Mouse (Mus musculus) heart, embryonic 15.5 days (tissue): ENCODE measurements around the gene Kmt5c. TPM values are rescaled to one million over a fixed set of nuclear protein-coding genes. Genes with fewer than 3 reads are reported as not detected.
A peak's percentile ranks its signal among the peaks of the same experiment; 100 is the strongest.

ENCODE experiments used
- ATAC-seq: fragments of 200-750 bp; cut with Nextera tagmentation; replicated peaks from 2 replicates; pipeline ENCODE4 v1.8.0; 2017; ENCODE audit warnings: low read depth, moderate TSS enrichment; ENCODE audit not compliant: insufficient number of reproducible peaks, insufficient read depth, low FRiP score
- H3K27ac ChIP-seq: fragments of 300-500 bp; sonication (generic); 2 replicates; pipeline ENCODE4 v1.5.1; 2015; ENCODE audit warnings: mild to moderate bottlenecking, inconsistent platforms
- H3K27me3 ChIP-seq: fragments of 300-500 bp; sonication (generic); 2 replicates; pipeline ENCODE4 v1.6.1; 2015; ENCODE audit warnings: inconsistent platforms
- H3K36me3 ChIP-seq: fragments of 300-500 bp; sonication (generic); 2 replicates; pipeline ENCODE4 v1.6.1; 2015; ENCODE audit warnings: mild to moderate bottlenecking, inconsistent platforms
- H3K4me1 ChIP-seq: fragments of 300-500 bp; sonication (generic); replicated peaks from 2 replicates; pipeline ENCODE4 v1.6.1; 2015; ENCODE audit warnings: inconsistent platforms
- H3K4me2 ChIP-seq: fragments of 300-500 bp; sonication (generic); 2 replicates; pipeline ENCODE4 v1.6.1; 2015; ENCODE audit warnings: inconsistent platforms, mild to moderate bottlenecking, moderate library complexity
- H3K4me3 ChIP-seq: fragments of 300-500 bp; sonication (generic); 2 replicates; pipeline ENCODE4 v1.5.1; 2015; ENCODE audit warnings: mild to moderate bottlenecking, inconsistent platforms
- H3K9ac ChIP-seq: fragments of 300-500 bp; sonication (generic); 2 replicates; pipeline ENCODE4 v1.6.1; 2015; ENCODE audit warnings: mild to moderate bottlenecking, inconsistent platforms
- H3K9me3 ChIP-seq: fragments of 300-500 bp; sonication (generic); replicated peaks from 2 replicates; pipeline ENCODE4 v1.6.1; 2016; ENCODE audit warnings: inconsistent platforms
- WGBS: fragments of 180-500 bp; shearing (Covaris S2); methylation state at CpG from one replicate; pipeline ENCODE4 v1.1.7; 2015; ENCODE audit warnings: mixed read lengths; 5-methylcytosine and 5-hydroxymethylcytosine counted together
- polyA plus RNA-seq: library from polyadenylated mRNA; unstranded; fragments of >200 nt; fragmentation: Nextera tagmentation; extraction: Ambion mirVana; gene quantifications from 2 replicates; pipeline ENCODE4 v1.2.1, GENCODE M21; 2015

The Kmt5c gene
- 47.8 and 59.4 TPM in 2 replicates for polyA plus RNA-seq

DNA sequence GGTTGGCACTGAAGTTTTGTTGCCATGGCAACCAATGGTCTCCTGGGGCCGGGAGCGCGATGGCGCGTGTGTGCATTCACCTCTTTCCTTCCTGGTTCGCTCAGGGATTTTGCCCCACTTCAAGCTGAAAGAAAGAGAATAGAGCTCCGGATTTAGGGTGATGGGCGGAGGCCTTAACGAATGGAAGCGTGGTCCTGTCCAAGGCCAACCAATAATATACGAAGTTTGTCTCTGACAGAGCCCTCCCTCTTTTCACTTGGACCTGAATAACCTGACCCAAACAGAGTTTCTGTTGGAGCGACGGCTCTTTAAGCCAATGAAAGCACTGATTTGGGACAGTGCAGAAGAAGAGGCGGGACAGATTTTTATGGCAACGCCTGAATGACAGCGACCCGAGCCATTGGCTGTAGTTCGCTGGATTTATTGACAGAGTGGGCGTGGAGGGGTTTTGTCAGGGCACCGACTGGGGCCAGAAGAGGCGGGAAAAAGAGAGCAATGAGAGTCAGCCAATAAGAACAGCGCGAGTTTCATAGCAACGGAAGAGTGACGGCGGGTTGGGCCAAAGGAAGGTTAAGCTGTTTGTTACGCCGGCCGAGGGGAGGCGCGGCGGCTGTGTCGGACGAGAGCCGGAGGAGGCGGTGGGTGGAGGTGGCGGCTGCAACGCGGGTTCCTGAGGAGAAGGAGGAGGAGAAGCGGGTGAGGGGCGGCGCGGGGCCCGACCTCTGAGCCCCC is at the start of gene Kmt5c:
Gene Kmt5c (plus strand): TSS at position 572 of the 732 bp plus-strand sequence.
- Histone ChIP-seq H3K4me3 (peak within 1 kb of the TSS; percentile 68), H3K36me3 (peaks cover 6% of the 10 kb centered on the region; the same call in 1 of the 2 replicates), H3K9me3 (no peaks in the 10 kb centered on the region), H3K4me2 (peak within 1 kb of the TSS; percentile 80), H3K9ac (peak within 1 kb of the TSS; percentile 76), H3K27me3 (no peaks in the 10 kb centered on the region), H3K4me1 (peaks cover 28% of the 10 kb centered on the region), H3K27ac (peak within 1 kb of the TSS; percentile 89)
- ATAC-seq: peak; percentile 95
- under 1% methylated on average over 40 of the region's 44 CpGs for WGBS

DNA sequence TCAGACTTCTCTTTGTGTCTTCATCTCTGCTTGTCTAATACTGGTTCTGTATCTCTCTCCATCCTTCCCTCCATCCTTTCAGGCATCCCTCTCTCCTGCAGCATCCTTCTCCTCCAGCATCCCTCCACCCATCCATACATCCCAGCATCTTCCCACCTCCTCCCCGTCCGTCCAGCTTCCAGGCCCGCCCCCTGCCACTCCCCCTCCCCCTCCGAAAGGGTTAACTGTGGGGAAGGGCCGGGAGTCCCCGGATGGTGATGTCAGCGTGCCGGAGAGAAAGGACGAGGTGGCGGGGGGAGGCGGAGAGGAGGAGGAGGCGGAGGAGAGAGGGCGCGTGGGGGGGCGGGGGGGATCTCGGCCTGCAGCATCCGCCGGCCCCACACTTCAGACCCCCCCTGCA is 49.5 kb upstream of the Kmt5c start, which contains the start of gene Brsk1:
Gene Brsk1 (plus strand): TSS at position 218 of the 400 bp plus-strand sequence.
- H3K36me3 ChIP-seq: peaks cover 4% of the 10 kb centered on the region; the same call in 1 of the 2 replicates

DNA sequence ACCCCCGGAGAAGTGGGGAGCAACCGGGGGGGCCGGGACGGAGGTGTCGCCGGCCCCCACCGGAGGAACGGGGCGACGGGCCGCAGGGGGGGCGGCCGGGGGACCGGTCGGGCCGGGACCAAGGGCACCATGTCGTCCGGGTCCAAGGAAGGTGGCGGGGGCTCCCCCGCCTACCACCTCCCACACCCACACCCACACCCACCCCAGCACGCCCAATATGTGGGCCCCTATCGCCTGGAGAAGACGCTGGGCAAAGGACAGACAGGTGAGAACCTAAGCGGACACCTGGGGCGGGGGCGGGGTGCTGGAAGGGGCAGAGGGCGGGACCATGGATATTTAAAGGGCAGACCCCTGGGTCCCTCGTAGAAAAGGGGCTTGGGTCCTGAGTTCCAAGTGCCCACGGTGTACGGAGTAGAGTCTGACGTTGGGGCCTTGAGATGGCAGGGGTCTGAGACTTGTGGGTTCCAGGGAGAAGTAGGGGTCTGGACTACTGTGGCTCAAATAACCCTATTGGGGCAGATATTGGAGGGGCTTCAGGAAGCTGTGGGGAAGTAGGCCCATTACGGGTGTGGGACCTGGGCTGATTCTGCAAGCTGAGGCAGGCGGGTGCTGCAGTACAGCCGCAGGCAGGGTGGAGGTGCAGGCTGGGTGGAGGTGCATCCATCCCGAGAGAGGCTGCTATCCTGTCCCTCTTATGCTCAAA is 48.8 kb upstream of the Kmt5c start:
- peak; percentile 21; the same call in 1 of the 2 replicates for ATAC-seq
- Histone ChIP-seq H3K27me3 (no peaks in the 10 kb centered on the region), H3K4me1 (peaks cover 15% of the 10 kb centered on the region), H3K4me3 (peak overlapping the region; percentile 68), H3K27ac (peak overlapping the region; percentile 73), H3K9ac (peak overlapping the region; percentile 84), H3K4me2 (peak overlapping the region; percentile 87), H3K9me3 (no peaks in the 10 kb centered on the region), H3K36me3 (peaks cover 4% of the 10 kb centered on the region; the same call in 1 of the 2 replicates)
- WGBS: 8% methylated on average over 24 of the region's 35 CpGs

More for the DNA sequence above, 49.5 kb upstream of the Kmt5c start, which contains the start of gene Brsk1:
- Histone ChIP-seq H3K9me3 (no peaks in the 10 kb centered on the region), H3K4me1 (peaks cover 15% of the 10 kb centered on the region), H3K4me2 (peak within 1 kb of the TSS; percentile 87), H3K27me3 (no peaks in the 10 kb centered on the region), H3K4me3 (peak within 1 kb of the TSS; percentile 68), H3K27ac (peak within 1 kb of the TSS; percentile 73), H3K9ac (peak within 1 kb of the TSS; percentile 84)
- WGBS: 2% methylated on average over 5 of the region's 18 CpGs
- peak; percentile 63 for ATAC-seq

GRCm38 (mm10) chr7:4693004-4693403 is 46.9 kb upstream of the Kmt5c start:
- no peak for ATAC-seq
- no peak overlapping the region for H3K27ac ChIP-seq
- 68% methylated on average over 6 of the region's 6 CpGs for WGBS

GRCm38 (mm10) chr7:4702334-4702733 is 37.6 kb upstream of the Kmt5c start:
- Histone ChIP-seq H3K4me2 (no peak overlapping the region), H3K36me3 (peaks cover 26% of the 10 kb centered on the region; the same call in 1 of the 2 replicates), H3K27ac (no peak overlapping the region), H3K9ac (no peak overlapping the region), H3K4me1 (no peaks in the 10 kb centered on the region), H3K4me3 (no peak overlapping the region), H3K27me3 (no peaks in the 10 kb centered on the region), H3K9me3 (no peaks in the 10 kb centered on the region)
- WGBS: 69% methylated on average over 8 of the region's 8 CpGs
- ATAC-seq: no peak

More at GRCm38 (mm10) chr7:4693004-4693403, 46.9 kb upstream of the Kmt5c start:
- Histone ChIP-seq H3K9ac (no peak overlapping the region), H3K27me3 (no peaks in the 10 kb centered on the region), H3K36me3 (peaks cover 6% of the 10 kb centered on the region; the same call in 1 of the 2 replicates), H3K4me1 (peaks cover 15% of the 10 kb centered on the region), H3K4me2 (no peak overlapping the region), H3K4me3 (no peak overlapping the region), H3K9me3 (no peaks in the 10 kb centered on the region)

GRCm38 (mm10) chr7:4703195-4703594 is 36.7 kb upstream of the Kmt5c start:
- Histone ChIP-seq H3K4me1 (no peaks in the 10 kb centered on the region), H3K4me3 (no peak overlapping the region), H3K36me3 (peaks cover 31% of the 10 kb centered on the region; the same call in 1 of the 2 replicates), H3K27ac (no peak overlapping the region), H3K27me3 (no peaks in the 10 kb centered on the region), H3K9ac (no peak overlapping the region), H3K4me2 (no peak overlapping the region), H3K9me3 (no peaks in the 10 kb centered on the region)
- 92% methylated on average over 7 of the region's 7 CpGs for WGBS
- no peak for ATAC-seq

GRCm38 (mm10) chr7:4705098-4705497 is 34.8 kb upstream of the Kmt5c start:
- H3K27ac ChIP-seq: no peak overlapping the region
- H3K9me3 ChIP-seq: no peaks in the 10 kb centered on the region
- H3K36me3 ChIP-seq: peaks cover 40% of the 10 kb centered on the region; the same call in 1 of the 2 replicates
- no peaks in the 10 kb centered on the region for H3K4me1 ChIP-seq
- 49% methylated on average over 18 of the region's 18 CpGs for WGBS
- no peak overlapping the region for H3K4me3 ChIP-seq
- H3K4me2 ChIP-seq: no peak overlapping the region
- H3K27me3 ChIP-seq: no peaks in the 10 kb centered on the region
- ATAC-seq: no peak
- no peak overlapping the region for H3K9ac ChIP-seq

DNA sequence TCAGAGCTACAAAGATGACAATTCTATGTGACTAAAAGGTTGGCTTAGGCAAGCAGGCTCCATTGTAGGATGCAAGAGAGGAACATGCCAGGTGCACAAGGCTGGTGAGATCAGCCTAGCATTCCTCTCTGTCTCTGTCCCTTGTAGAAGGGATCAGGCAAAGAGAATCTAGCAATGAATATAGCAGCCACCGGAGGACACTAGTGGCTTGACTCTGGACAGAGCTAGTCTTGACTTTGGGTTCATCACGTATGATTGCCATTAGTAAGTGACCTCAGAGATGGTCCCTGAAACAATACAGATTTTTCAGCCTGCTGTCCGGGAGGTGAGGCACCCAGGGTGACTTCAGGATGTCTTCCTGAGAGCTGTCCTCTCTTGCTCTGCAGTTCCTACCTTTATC is 27.3 kb upstream of the Kmt5c start:
- no peak for ATAC-seq
- Histone ChIP-seq H3K27me3 (no peaks in the 10 kb centered on the region), H3K36me3 (peaks cover 25% of the 10 kb centered on the region; the same call in 1 of the 2 replicates), H3K4me3 (no peak overlapping the region), H3K27ac (no peak overlapping the region), H3K9ac (no peak overlapping the region), H3K9me3 (no peaks in the 10 kb centered on the region), H3K4me1 (no peaks in the 10 kb centered on the region), H3K4me2 (no peak overlapping the region)
- WGBS: 71% methylated on average over 3 of the region's 3 CpGs

GRCm38 (mm10) chr7:4716955-4717354 is 23.0 kb upstream of the Kmt5c start:
- H3K9me3 ChIP-seq: no peaks in the 10 kb centered on the region
- H3K4me2 ChIP-seq: no peak overlapping the region
- H3K4me1 ChIP-seq: no peaks in the 10 kb centered on the region
- no peak overlapping the region for H3K9ac ChIP-seq
- no peak for ATAC-seq
- H3K36me3 ChIP-seq: no peaks in the 10 kb centered on the region
- no peak overlapping the region for H3K27ac ChIP-seq
- no peak overlapping the region for H3K4me3 ChIP-seq
- H3K27me3 ChIP-seq: no peaks in the 10 kb centered on the region
- 56% methylated on average over 6 of the region's 6 CpGs for WGBS

DNA sequence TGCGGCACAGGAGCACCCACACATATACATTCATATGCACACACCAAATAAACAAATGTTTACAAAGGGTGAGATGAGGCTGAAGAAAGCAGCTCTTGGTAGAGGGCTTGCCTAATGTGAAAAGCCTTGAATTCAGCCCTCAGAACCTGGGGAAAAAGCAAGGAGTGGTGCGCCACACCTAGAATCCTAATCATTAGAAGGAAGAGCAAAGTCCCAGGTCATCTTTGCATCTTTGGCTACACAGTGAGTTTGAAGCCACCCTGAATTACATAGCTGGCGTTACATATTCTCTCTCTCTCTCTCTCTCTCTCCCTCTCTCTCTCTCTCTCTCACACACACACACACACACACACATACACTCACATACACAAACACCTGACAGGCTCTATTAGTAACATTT is 20.6 kb upstream of the Kmt5c start:
- 93% methylated on average over 3 of the region's 3 CpGs for WGBS
- Histone ChIP-seq H3K27ac (no peak overlapping the region), H3K4me1 (no peaks in the 10 kb centered on the region), H3K9ac (no peak overlapping the region), H3K4me3 (no peak overlapping the region), H3K9me3 (no peaks in the 10 kb centered on the region), H3K4me2 (no peak overlapping the region), H3K27me3 (no peaks in the 10 kb centered on the region), H3K36me3 (no peaks in the 10 kb centered on the region)
- no peak for ATAC-seq

- Histone ChIP-seq H3K27me3 (no peaks in the 10 kb centered on the region), H3K9ac (no peak overlapping the region), H3K4me2 (peak overlapping the region; percentile 56), H3K9me3 (no peaks in the 10 kb centered on the region), H3K27ac (no peak overlapping the region), H3K4me1 (no peaks in the 10 kb centered on the region), H3K36me3 (no peaks in the 10 kb centered on the region), H3K4me3 (peak overlapping the region; percentile 28)
- no peak for ATAC-seq
- WGBS: 35% methylated on average over 12 of the region's 12 CpGs
Observed at GRCm38 (mm10) chr7:4723508-4723907, 16.4 kb upstream of the Kmt5c start.
